Mouse (Mus musculus) heart, adult 2 months (tissue): ENCODE measurements around the gene Lrg1.

ENCODE experiments used
- CTCF ChIP-seq: fragments of 200-600 bp; IDR thresholded peaks from 2 replicates; pipeline ENCODE4 v1.8.1; 2022; ENCODE audit warnings: antibody characterized with exemption, mild to moderate bottlenecking, moderate library complexity
- POLR2A ChIP-seq: fragments of 200-500 bp; IDR thresholded peaks from 2 replicates; pipeline ENCODE4 v1.6.1; 2011; ENCODE audit warnings: mild to moderate bottlenecking, low read depth, low read length, control low read depth; ENCODE audit not compliant: insufficient read depth

DNA sequence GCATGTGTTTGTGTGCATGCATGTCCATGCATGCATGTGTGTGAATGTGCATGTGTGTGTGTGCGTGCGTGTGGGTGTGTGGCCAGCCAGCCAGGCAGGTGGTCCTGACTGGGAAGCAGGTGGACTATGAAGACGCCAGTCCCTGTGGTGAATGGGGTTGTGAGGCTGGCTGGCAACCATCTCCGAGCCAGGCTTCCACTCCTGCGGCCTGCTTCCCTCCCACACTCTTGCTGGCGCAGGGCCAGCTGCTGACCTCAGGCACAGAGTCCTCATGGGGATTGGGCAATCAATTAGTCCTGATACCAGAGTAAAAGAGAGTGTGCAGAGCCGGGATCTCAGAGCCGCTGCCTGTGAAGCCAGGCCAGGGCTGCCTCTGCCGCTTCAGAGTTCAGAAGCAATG is 31.8 kb upstream of the Lrg1 start:
- TF ChIP-seq POLR2A (no peak), CTCF (no peak)
